Mouse (Mus musculus): Measurements from ENCODE around the gene Mrm3. TPM values are rescaled to one million over a fixed set of nuclear protein-coding genes. Genes with fewer than 3 reads are reported as not detected.

The Mrm3 gene
- 3.0 TPM for polyA plus RNA-seq (2014; fragmentation: Illumina TruSeq; extraction: RNeasy Lipid Tissue Mini Kit (QIAGEN cat#74804); ENCODE audit: low read depth, low replicate concordance)

DNA sequence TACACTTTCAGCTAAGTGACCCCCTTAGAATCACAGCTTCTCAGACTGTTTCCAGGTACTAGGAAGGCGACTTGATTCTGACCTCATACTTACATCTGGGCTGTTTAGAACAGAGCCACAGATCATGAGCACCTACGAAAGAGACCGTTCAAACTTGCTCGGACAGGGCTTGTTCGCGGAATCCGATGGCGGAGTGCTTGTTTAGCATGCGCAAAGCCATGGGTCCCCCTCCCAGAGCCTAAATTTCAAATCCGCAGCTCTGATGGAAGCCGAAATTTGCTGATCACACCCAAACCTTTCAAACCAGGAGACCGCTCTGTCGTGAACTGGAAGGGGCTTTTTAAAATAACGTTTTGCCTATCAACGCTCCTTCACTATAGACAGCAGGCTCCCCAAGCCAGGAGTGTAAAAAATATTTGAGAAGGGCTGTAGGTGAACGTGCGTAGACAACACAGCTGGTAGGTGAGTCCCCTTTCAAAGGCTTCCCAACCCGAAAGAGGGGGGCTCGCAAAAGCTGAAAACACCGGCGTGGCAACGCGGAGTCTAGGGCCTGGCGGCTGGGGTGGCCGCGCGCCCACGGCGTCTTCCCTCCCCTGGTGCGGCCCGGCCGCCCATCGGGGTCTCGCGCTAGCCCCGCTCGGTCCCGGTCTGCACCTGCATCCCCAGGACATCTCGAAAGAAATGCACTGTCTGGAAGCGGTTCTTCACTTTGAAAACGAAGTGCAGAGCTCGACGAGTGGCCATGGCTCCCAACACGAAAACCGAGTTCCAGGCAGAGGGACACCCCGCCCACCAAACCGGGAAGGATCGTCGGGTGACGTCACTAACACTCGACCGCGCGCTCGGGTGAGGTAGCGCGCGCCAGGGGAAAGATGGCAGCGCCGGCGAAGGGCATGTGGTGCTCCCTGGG is at the start of gene Mrm3, which contains the start of gene Glod4:
Mrm3 (plus strand) TSS at position 815 of the 910 bp plus-strand sequence.
Glod4 (minus strand) TSS at position 825 of the 910 bp plus-strand sequence.

DNA sequence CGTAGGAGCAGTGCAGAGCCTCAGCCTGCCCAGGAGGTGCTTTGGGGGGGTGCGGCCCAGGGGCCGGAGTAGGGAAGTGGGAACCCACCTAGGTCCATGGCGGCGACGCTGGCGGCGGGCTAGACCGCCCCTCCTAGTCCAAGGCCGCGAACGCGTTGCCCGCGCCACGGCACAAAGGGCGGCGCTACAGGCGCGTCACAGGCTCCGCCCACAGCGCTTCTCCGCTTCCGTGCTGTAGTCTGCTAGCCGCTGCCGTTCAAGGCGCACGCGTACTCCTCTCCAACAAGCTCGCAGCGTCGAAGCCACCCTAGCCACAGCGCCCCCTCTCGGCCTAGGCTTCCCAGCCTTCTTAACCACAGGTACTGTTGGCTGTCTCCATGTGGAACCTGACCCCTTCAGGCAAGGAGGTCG is 26.1 kb upstream of the Mrm3 start, which contains the start of the genes Dbil5 and Gemin4:
Dbil5 (plus strand) TSS at position 219 of the 411 bp plus-strand sequence.
Gemin4 (minus strand) TSS at position 275 of the 411 bp plus-strand sequence.

Other genes starting within 250 kb of the Mrm3 start
- not detected for gene 1700016K19Rik, start 243.8 kb upstream of the Mrm3 start, polyA plus RNA-seq (2014; fragmentation: Illumina TruSeq; extraction: RNeasy Lipid Tissue Mini Kit (QIAGEN cat#74804); ENCODE audit: low read depth, low replicate concordance)
- gene Rflnb, start 215.9 kb upstream of the Mrm3 start, polyA plus RNA-seq (2014; fragmentation: Illumina TruSeq; extraction: RNeasy Lipid Tissue Mini Kit (QIAGEN cat#74804); ENCODE audit: low read depth, low replicate concordance), result 23.1 TPM
- gene Vps53, start 64.1 kb upstream of the Mrm3 start, polyA plus RNA-seq (2014; fragmentation: Illumina TruSeq; extraction: RNeasy Lipid Tissue Mini Kit (QIAGEN cat#74804); ENCODE audit: low read depth, low replicate concordance), result 47.4 TPM
- gene Fam57a, start 64.0 kb upstream of the Mrm3 start, polyA plus RNA-seq (2014; fragmentation: Illumina TruSeq; extraction: RNeasy Lipid Tissue Mini Kit (QIAGEN cat#74804); ENCODE audit: low read depth, low replicate concordance), result 5.6 TPM
- gene Dbil5, start 26.1 kb upstream of the Mrm3 start, polyA plus RNA-seq (2014; fragmentation: Illumina TruSeq; extraction: RNeasy Lipid Tissue Mini Kit (QIAGEN cat#74804); ENCODE audit: low read depth, low replicate concordance), result not detected
- not detected for gene Gemin4, start 26.1 kb upstream of the Mrm3 start, polyA plus RNA-seq (2014; fragmentation: Illumina TruSeq; extraction: RNeasy Lipid Tissue Mini Kit (QIAGEN cat#74804); ENCODE audit: low read depth, low replicate concordance)
- 156 TPM for gene Glod4, start within 50 bp of the Mrm3 start, polyA plus RNA-seq (2014; fragmentation: Illumina TruSeq; extraction: RNeasy Lipid Tissue Mini Kit (QIAGEN cat#74804); ENCODE audit: low read depth, low replicate concordance)
- 10.3 TPM for gene Nxn, start 155.4 kb downstream of the Mrm3 start, polyA plus RNA-seq (2014; fragmentation: Illumina TruSeq; extraction: RNeasy Lipid Tissue Mini Kit (QIAGEN cat#74804); ENCODE audit: low read depth, low replicate concordance)
- 11.8 TPM for gene Timm22, start 163.2 kb downstream of the Mrm3 start, polyA plus RNA-seq (2014; fragmentation: Illumina TruSeq; extraction: RNeasy Lipid Tissue Mini Kit (QIAGEN cat#74804); ENCODE audit: low read depth, low replicate concordance)

All from adrenal gland, adult 10 weeks (tissue).